Mouse (Mus musculus): ENCODE measurements around the gene Sel1l. TPM values are rescaled to one million over a fixed set of nuclear protein-coding genes. Genes with fewer than 3 reads are reported as not detected.
"Not testable (repeated sequence)": the region's sequence is repeated elsewhere in the genome, so short reads cannot be mapped to it uniquely, and the experiment has no call there.

Sel1l gene
- total RNA-seq, 2 experiments from 2014 or later: 132 to 138 TPM

GRCm38 (mm10) chr12:91820461-91820860 lies 28.5 kb downstream of the Sel1l start:
- DNase-seq (ENCODE audit: low spot score in 2 of 2): no peak

GRCm38 (mm10) chr12:91818726-91819125 lies 30.2 kb downstream of the Sel1l start:
- DNase-seq (ENCODE audit: low spot score in 2 of 2): no peak

- DNase-seq (ENCODE audit: low spot score in 2 of 2): peak; percentile 64 to 67
Observed at GRCm38 (mm10) chr12:91815990-91816389, 33.0 kb downstream of the Sel1l start.

DNA sequence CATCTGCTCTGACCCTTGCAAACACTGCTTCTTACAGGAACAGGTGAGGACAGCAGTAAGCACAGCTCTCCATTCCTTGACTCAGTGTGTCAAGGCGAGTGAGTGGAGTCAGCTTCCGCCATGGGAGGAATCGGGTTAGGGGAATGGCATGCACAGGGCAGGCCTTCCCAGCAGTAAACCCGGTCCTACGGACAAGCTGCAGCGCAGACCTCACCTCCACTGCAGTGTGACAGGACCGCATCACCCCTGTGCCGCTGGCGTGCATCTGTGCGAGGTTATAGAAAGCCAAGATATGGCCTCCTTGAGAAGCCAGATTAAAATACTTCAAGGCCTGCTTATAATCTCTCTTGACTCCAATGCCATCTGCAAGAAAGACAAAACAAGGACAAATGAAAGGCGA lies 33.4 kb downstream of the Sel1l start:
- no peak for DNase-seq (ENCODE audit: low spot score in 2 of 2)

DNA sequence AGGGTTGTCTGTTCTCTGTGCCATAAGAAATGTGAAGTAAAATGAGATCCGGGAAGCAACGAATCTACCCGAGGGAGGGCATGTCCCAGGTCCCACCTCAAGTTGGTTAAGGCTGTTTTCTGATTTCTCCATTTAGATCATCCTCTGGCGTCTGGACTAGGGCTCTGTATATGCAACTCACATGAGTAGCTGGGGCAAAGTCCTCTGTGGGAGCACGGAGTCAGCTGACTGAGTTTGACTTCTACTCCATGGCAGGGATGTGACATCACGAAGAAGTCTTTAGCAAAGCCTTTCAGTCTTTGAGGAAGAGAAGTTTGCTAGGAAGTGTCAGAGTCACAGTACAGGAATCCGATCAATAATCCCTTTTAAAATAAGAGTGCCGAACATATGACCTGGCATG lies 40.0 kb downstream of the Sel1l start:
- no peak for DNase-seq (ENCODE audit: low spot score in 2 of 2)

- DNase-seq (ENCODE audit: low spot score in 2 of 2): no peak
Observed at GRCm38 (mm10) chr12:91807761-91808160, 41.2 kb downstream of the Sel1l start.

- DNase-seq (ENCODE audit: low spot score in 2 of 2): no peak
Observed at GRCm38 (mm10) chr12:91807095-91807494, 41.9 kb downstream of the Sel1l start.

GRCm38 (mm10) chr12:91804262-91804661 lies 44.7 kb downstream of the Sel1l start:
- DNase-seq (ENCODE audit: low spot score in 2 of 2): no peak

- no peak for DNase-seq (ENCODE audit: low spot score in 2 of 2)
Observed at GRCm38 (mm10) chr12:91803207-91803932, 45.6 kb downstream of the Sel1l start.

DNA sequence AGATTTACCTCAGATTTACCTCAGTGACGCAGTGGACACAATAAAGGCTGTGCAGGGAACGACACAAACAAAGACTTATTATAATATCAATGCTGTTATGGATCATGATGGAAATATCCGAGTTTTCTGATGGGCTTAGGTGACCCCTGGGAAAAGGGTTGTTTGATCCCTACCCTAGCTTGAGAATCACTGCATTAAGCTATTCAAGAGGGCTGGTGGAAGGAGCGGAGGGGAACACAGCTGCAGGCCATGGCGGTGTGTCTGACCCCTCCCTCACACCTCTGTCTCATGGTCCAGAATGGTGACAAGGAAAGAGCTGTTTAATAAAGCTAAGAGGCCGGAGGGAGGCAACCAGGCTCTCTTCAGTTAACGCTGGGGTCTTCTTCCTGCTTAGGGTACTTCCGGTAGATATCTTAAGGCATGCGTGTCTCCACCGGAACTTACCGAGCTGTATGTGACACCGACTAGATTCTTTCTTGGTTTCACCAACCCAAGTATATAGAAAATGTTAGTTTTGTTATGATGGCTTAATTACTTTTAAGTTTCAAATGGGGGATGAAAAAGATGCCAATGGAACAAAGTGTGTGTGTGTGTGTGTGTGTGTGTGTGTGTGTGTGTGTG lies 46.3 kb downstream of the Sel1l start:
- no peak for DNase-seq (ENCODE audit: low spot score in 2 of 2)

GRCm38 (mm10) chr12:91800861-91801385 lies 48.0 kb downstream of the Sel1l start:
- no peak for DNase-seq (ENCODE audit: low spot score in 2 of 2)

GRCm38 (mm10) chr12:91799821-91800335 lies 49.1 kb downstream of the Sel1l start:
- DNase-seq (ENCODE audit: low spot score in 2 of 2): no peak

- no peak for DNase-seq (ENCODE audit: low spot score in 2 of 2)
Observed at GRCm38 (mm10) chr12:91799379-91799773, 49.6 kb downstream of the Sel1l start.

- no peak for DNase-seq (ENCODE audit: low spot score in 2 of 2)
Observed at GRCm38 (mm10) chr12:91798720-91799378, 50.1 kb downstream of the Sel1l start.

DNA sequence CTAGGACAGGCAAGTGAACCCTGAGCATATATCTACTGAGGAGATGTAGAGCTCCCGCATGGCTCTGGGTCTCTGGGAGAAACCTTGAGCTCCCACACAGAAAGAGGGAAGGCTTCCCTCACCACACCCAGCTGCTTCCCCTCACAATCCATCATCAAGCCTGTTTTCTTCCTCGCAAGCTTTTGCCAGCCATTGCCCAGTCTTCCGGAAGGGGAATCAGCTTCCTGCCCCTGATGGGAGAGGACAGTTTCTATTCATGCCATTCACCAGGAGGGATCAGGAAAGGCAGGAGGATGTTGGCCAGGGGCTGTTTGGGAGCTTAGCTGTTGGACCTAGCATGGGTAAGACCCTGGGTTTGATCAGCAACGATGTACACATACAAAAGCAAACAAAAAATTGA lies 52.2 kb downstream of the Sel1l start:
- DNase-seq (ENCODE audit: low spot score in 2 of 2): no peak

GRCm38 (mm10) chr12:91793266-91793665 lies 55.7 kb downstream of the Sel1l start:
- DNase-seq (ENCODE audit: low spot score in 2 of 2): no peak

DNA sequence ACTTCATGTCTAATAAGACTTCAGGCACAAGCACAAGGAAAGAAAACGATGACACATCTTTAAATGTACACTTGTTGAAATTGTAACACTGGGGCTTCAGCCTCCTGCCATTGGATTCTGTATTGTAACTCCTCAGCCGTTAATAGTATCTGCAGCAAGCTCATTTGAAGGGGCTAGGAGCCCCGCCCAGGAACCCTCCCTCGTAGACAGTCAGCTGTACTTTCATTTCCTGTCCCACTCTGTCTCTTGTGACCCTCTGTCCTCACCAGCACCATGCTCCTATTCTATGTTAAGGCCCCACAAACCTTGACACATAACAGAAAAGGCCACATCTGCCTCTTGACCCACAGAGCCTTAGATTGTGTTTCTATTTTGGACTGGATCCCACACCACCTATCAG lies 57.1 kb downstream of the Sel1l start:
- no peak for DNase-seq (ENCODE audit: low spot score in 2 of 2)

DNA sequence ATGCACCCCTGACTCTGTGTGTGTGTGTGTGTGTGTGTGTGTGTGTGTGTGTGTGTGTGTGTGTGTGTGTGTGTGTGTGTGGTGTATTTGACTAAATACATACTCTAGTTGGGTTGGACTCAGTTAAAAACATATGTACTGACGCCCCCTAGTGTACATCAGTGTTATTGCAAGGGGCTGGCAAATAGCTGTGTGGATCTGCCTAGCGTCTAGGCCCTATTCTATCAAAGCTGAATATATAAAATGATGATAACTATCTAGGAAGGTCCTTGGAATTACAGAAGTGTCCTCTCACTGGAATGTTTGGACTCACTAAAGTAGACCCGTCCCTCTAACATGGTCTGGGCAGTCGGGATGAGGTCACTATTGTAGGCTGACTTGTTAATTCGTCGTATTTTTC lies 59.2 kb downstream of the Sel1l start:
- DNase-seq (ENCODE audit: low spot score in 2 of 2): peak; percentile 74 to 75

DNA sequence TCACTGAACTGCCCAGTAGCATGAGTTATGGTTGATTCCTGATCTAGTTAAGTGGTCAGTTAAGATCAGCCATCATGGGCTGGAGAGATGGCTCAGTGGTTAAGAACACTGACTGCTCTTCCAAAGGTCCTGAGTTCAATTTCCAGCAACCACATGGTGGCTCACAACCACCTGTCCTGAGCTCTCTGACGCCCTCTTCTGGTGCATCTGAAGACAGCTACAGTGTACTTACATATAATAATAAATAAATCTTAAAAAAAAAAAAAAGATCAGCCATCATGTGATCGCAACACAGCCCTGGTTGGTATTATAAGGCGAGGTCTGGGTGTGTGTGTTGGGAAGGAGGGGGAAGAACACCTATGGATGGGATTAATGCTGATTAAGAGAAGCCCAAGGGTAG lies 60.5 kb downstream of the Sel1l start:
- DNase-seq (ENCODE audit: low spot score in 2 of 2): not testable (repeated sequence)

- DNase-seq (ENCODE audit: low spot score in 2 of 2): no peak
Observed at GRCm38 (mm10) chr12:91787959-91788437, 61.0 kb downstream of the Sel1l start, which contains the start of gene Ston2. Gene Ston2 (minus strand): TSS chr12:91788387.

GRCm38 (mm10) chr12:91786355-91786754 lies 62.6 kb downstream of the Sel1l start:
- no peak for DNase-seq (ENCODE audit: low spot score in 2 of 2)

- DNase-seq (ENCODE audit: low spot score in 2 of 2): no peak
Observed at GRCm38 (mm10) chr12:91781432-91781831, 67.5 kb downstream of the Sel1l start.
